Mouse (Mus musculus): Measurements from ENCODE around the gene Polr2j.

The Polr2j gene

GRCm38 (mm10) chr5:136165246-136165645 is 48.8 kb downstream of the Polr2j start:
- no peak for DNase-seq (ENCODE audit: low spot score in 2 of 2)

- no peak for DNase-seq (ENCODE audit: low spot score in 2 of 2)
Observed at GRCm38 (mm10) chr5:136167296-136167695, 50.9 kb downstream of the Polr2j start.

GRCm38 (mm10) chr5:136168071-136168470 is 51.6 kb downstream of the Polr2j start:
- no peak for DNase-seq (ENCODE audit: low spot score in 2 of 2)

GRCm38 (mm10) chr5:136169626-136170511 is 53.4 kb downstream of the Polr2j start:
- peak in 1 of 2 experiments; percentile 41 for DNase-seq (ENCODE audit: low spot score in 2 of 2)

GRCm38 (mm10) chr5:136170512-136171362 is 54.3 kb downstream of the Polr2j start, which contains the start of gene Orai2:
TSS of gene Orai2 (minus strand) at chr5:136170713.
- peak; percentile 85 to 87 for DNase-seq (ENCODE audit: low spot score in 2 of 2)

- no peak for DNase-seq (ENCODE audit: low spot score in 2 of 2)
Observed at GRCm38 (mm10) chr5:136171363-136172341, 55.2 kb downstream of the Polr2j start.
